Mouse (Mus musculus): ENCODE measurements at regions not wholly inside any gene's neighbourhood (a gene's known extent, or its start where the extent isn't known, plus 50 kb on each side); places are given as distances from the start of the nearest gene placed in this dataset.
"Not testable (repeated sequence)": the region's sequence is repeated elsewhere in the genome, so short reads cannot be mapped to it uniquely, and the experiment has no call there.

GRCm38 (mm10) chr4:51658286-51658685 is 441.8 kb downstream of the Cylc2 start:
- TF ChIP-seq USF1 (IDR thresholded peaks at IDR 0.05; ENCODE audit: low read depth) (no peak), MYOD1 (IDR thresholded peaks at IDR 0.05; ENCODE audit: control insufficient read depth in 1 of 3, insufficient read length in 2 of 3, low read depth in 2 of 3) (no peak), MYOG (IDR thresholded peaks at IDR 0.05; ENCODE audit: control insufficient read depth in 1 of 3, insufficient read depth in 1 of 3, insufficient read length in 2 of 3, low read depth in 2 of 3) (no peak), TCF3 (IDR thresholded peaks at IDR 0.05; ENCODE audit: insufficient read length, low read depth) (no peak), CEBPB (IDR thresholded peaks at IDR 0.05; ENCODE audit: insufficient read depth, poor library complexity, severe bottlenecking) (no peak), REST (IDR thresholded peaks at IDR 0.05; ENCODE audit: insufficient read depth, insufficient read length) (no peak), POLR2A (IDR thresholded peaks at IDR 0.05; ENCODE audit: insufficient read length, low read depth) (no peak), MAX (IDR thresholded peaks at IDR 0.05; ENCODE audit: low read depth) (no peak), POLR2AphosphoS2 (IDR thresholded peaks at IDR 0.05; ENCODE audit: insufficient read length, low read depth) (no peak), SRF (IDR thresholded peaks at IDR 0.05; ENCODE audit: control insufficient read depth, insufficient read length, low read depth) (no peak), TCF12 (IDR thresholded peaks at IDR 0.05; ENCODE audit: insufficient read depth, poor library complexity, severe bottlenecking) (no peak), E2F4 (IDR thresholded peaks at IDR 0.05; ENCODE audit: insufficient read depth) (no peak)
- Histone ChIP-seq H3K27me3 (ENCODE audit: control insufficient read depth, insufficient read depth, insufficient read length) (no peaks in the 10 kb centered on the region), H3K79me2 (ENCODE audit: control insufficient read depth, insufficient read depth) (no peaks in the 10 kb centered on the region), H3K4me3 (no peak overlapping the region), H3ac (ENCODE audit: control insufficient read depth, insufficient read length) (no peak overlapping the region), H3K4me2 (ENCODE audit: low read depth) (no peak overlapping the region), H3K36me3 (ENCODE audit: control insufficient read depth, insufficient read depth) (no peaks in the 10 kb centered on the region)

DNA sequence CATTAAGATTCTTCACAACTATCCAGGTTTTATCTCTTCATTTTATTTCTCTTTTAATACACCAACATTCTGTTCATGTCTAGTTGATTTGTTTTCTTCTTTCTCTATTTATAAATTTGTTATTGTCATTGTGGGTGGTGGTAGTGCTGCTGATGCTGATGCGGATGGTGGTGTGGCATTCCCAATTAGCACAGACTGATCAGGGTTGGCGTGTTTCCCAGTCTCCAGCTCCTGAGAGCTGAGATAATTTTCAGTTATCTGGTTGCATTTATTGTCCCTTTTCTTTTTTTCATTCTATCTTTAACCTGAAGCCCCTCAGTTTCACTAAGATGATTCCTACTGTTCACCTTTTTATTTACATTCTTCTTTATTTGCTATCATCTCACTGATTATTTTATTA is 455.0 kb downstream of the Cylc2 start:
- no peak overlapping the region for H3K4me2 ChIP-seq (ENCODE audit: low read depth)
- no peak for TF ChIP-seq SRF (IDR thresholded peaks at IDR 0.05; ENCODE audit: control insufficient read depth, insufficient read length, low read depth)
- no peak for TF ChIP-seq MAX (IDR thresholded peaks at IDR 0.05; ENCODE audit: low read depth)
- no peak for TF ChIP-seq MYOD1 (IDR thresholded peaks at IDR 0.05; ENCODE audit: control insufficient read depth in 1 of 3, insufficient read length in 2 of 3, low read depth in 2 of 3)
- TF ChIP-seq POLR2A (IDR thresholded peaks at IDR 0.05; ENCODE audit: insufficient read length, low read depth), result no peak
- TF ChIP-seq REST (IDR thresholded peaks at IDR 0.05; ENCODE audit: insufficient read depth, insufficient read length), result no peak
- TF ChIP-seq POLR2AphosphoS2 (IDR thresholded peaks at IDR 0.05; ENCODE audit: insufficient read length, low read depth), result no peak
- no peak for TF ChIP-seq TCF3 (IDR thresholded peaks at IDR 0.05; ENCODE audit: insufficient read length, low read depth)
- no peak for TF ChIP-seq USF1 (IDR thresholded peaks at IDR 0.05; ENCODE audit: low read depth)
- TF ChIP-seq E2F4 (IDR thresholded peaks at IDR 0.05; ENCODE audit: insufficient read depth), result no peak
- TF ChIP-seq CEBPB (IDR thresholded peaks at IDR 0.05; ENCODE audit: insufficient read depth, poor library complexity, severe bottlenecking), result no peak
- TF ChIP-seq TCF12 (IDR thresholded peaks at IDR 0.05; ENCODE audit: insufficient read depth, poor library complexity, severe bottlenecking), result no peak
- no peak for TF ChIP-seq MYOG (IDR thresholded peaks at IDR 0.05; ENCODE audit: control insufficient read depth in 1 of 3, insufficient read depth in 1 of 3, insufficient read length in 2 of 3, low read depth in 2 of 3)
- H3ac ChIP-seq (ENCODE audit: control insufficient read depth, insufficient read length), result no peak overlapping the region
- no peaks in the 10 kb centered on the region for H3K27me3 ChIP-seq (ENCODE audit: control insufficient read depth, insufficient read depth, insufficient read length)
- no peak overlapping the region for H3K4me3 ChIP-seq
- H3K79me2 ChIP-seq (ENCODE audit: control insufficient read depth, insufficient read depth), result no peaks in the 10 kb centered on the region
- no peaks in the 10 kb centered on the region for H3K36me3 ChIP-seq (ENCODE audit: control insufficient read depth, insufficient read depth)

DNA sequence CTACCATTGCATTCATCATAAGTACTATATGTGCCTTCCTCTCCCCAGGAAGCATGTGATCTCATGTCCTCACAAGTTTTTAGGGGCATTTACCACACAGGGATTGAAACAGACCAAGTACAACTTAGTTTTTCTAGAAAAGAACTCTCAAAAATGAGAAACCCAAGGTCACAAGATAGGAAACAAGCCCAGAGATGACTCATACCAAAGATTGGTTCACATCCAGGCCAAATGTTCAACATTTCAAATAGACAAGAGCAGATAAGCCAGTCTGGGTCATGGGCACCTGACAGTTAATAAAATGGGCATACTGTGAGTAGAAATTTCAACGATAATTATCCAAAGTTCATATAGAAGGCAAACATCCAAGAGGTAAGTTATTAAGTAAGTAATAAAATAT is 457.9 kb downstream of the Cylc2 start:
- TF ChIP-seq TCF12 (IDR thresholded peaks at IDR 0.05; ENCODE audit: insufficient read depth, poor library complexity, severe bottlenecking), result no peak
- no peak for TF ChIP-seq SRF (IDR thresholded peaks at IDR 0.05; ENCODE audit: control insufficient read depth, insufficient read length, low read depth)
- no peak for TF ChIP-seq USF1 (IDR thresholded peaks at IDR 0.05; ENCODE audit: low read depth)
- no peak for TF ChIP-seq MYOD1 (IDR thresholded peaks at IDR 0.05; ENCODE audit: control insufficient read depth in 1 of 3, insufficient read length in 2 of 3, low read depth in 2 of 3)
- TF ChIP-seq MAX (IDR thresholded peaks at IDR 0.05; ENCODE audit: low read depth), result no peak
- no peak for TF ChIP-seq CEBPB (IDR thresholded peaks at IDR 0.05; ENCODE audit: insufficient read depth, poor library complexity, severe bottlenecking)
- no peak for TF ChIP-seq POLR2A (IDR thresholded peaks at IDR 0.05; ENCODE audit: insufficient read length, low read depth)
- TF ChIP-seq MYOG (IDR thresholded peaks at IDR 0.05; ENCODE audit: control insufficient read depth in 1 of 3, insufficient read depth in 1 of 3, insufficient read length in 2 of 3, low read depth in 2 of 3), result no peak
- TF ChIP-seq REST (IDR thresholded peaks at IDR 0.05; ENCODE audit: insufficient read depth, insufficient read length), result no peak
- no peak for TF ChIP-seq TCF3 (IDR thresholded peaks at IDR 0.05; ENCODE audit: insufficient read length, low read depth)
- TF ChIP-seq E2F4 (IDR thresholded peaks at IDR 0.05; ENCODE audit: insufficient read depth), result no peak
- TF ChIP-seq POLR2AphosphoS2 (IDR thresholded peaks at IDR 0.05; ENCODE audit: insufficient read length, low read depth), result no peak
- no peaks in the 10 kb centered on the region for H3K79me2 ChIP-seq (ENCODE audit: control insufficient read depth, insufficient read depth)
- H3K4me2 ChIP-seq (ENCODE audit: low read depth), result no peak overlapping the region
- H3K27me3 ChIP-seq (ENCODE audit: control insufficient read depth, insufficient read depth, insufficient read length), result no peaks in the 10 kb centered on the region
- no peak overlapping the region for H3K4me3 ChIP-seq
- no peak overlapping the region for H3ac ChIP-seq (ENCODE audit: control insufficient read depth, insufficient read length)
- H3K36me3 ChIP-seq (ENCODE audit: control insufficient read depth, insufficient read depth), result no peaks in the 10 kb centered on the region

DNA sequence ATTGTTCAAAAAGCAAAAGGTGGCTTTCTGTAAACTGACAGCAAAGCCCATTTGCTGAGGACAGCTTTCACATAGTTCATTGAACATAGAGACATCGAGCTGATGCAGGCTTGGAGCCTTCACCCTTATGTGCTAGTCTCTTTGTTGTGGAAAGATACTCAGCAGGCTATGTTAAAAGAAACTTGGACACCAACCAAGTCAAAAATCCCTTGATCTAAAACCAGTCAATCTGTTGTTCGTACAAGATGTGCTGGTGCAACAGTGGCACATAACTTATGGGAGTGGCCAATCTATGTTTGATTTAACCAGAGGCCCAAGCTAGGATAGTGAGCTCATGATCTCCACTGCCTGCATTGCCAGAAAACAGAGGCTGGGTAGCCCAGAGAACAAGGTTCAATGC is 462.6 kb downstream of the Cylc2 start:
- no peaks in the 10 kb centered on the region for H3K27me3 ChIP-seq (ENCODE audit: control insufficient read depth, insufficient read depth, insufficient read length)
- no peak overlapping the region for H3ac ChIP-seq (ENCODE audit: control insufficient read depth, insufficient read length)

GRCm38 (mm10) chr4:51683345-51683744 is 466.9 kb downstream of the Cylc2 start:
- not testable (repeated sequence) for H3K36me3 ChIP-seq (ENCODE audit: control insufficient read depth, insufficient read depth); H3K4me3 ChIP-seq; H3K4me2 ChIP-seq (ENCODE audit: low read depth); H3ac ChIP-seq (ENCODE audit: control insufficient read depth, insufficient read length); H3K27me3 ChIP-seq (ENCODE audit: control insufficient read depth, insufficient read depth, insufficient read length); H3K79me2 ChIP-seq (ENCODE audit: control insufficient read depth, insufficient read depth)

More for the DNA sequence above, 462.6 kb downstream of the Cylc2 start:
- Histone ChIP-seq H3K4me3 (no peak overlapping the region), H3K4me2 (ENCODE audit: low read depth) (no peak overlapping the region), H3K36me3 (ENCODE audit: control insufficient read depth, insufficient read depth) (no peaks in the 10 kb centered on the region), H3K79me2 (ENCODE audit: control insufficient read depth, insufficient read depth) (no peaks in the 10 kb centered on the region)
- TF ChIP-seq TCF3 (IDR thresholded peaks at IDR 0.05; ENCODE audit: insufficient read length, low read depth) (no peak), TCF12 (IDR thresholded peaks at IDR 0.05; ENCODE audit: insufficient read depth, poor library complexity, severe bottlenecking) (no peak), POLR2A (IDR thresholded peaks at IDR 0.05; ENCODE audit: insufficient read length, low read depth) (no peak), MAX (IDR thresholded peaks at IDR 0.05; ENCODE audit: low read depth) (no peak), MYOG (IDR thresholded peaks at IDR 0.05; ENCODE audit: control insufficient read depth in 1 of 3, insufficient read depth in 1 of 3, insufficient read length in 2 of 3, low read depth in 2 of 3) (no peak), REST (IDR thresholded peaks at IDR 0.05; ENCODE audit: insufficient read depth, insufficient read length) (no peak), POLR2AphosphoS2 (IDR thresholded peaks at IDR 0.05; ENCODE audit: insufficient read length, low read depth) (no peak), CEBPB (IDR thresholded peaks at IDR 0.05; ENCODE audit: insufficient read depth, poor library complexity, severe bottlenecking) (no peak), SRF (IDR thresholded peaks at IDR 0.05; ENCODE audit: control insufficient read depth, insufficient read length, low read depth) (no peak), USF1 (IDR thresholded peaks at IDR 0.05; ENCODE audit: low read depth) (no peak), MYOD1 (IDR thresholded peaks at IDR 0.05; ENCODE audit: control insufficient read depth in 1 of 3, insufficient read length in 2 of 3, low read depth in 2 of 3) (no peak), E2F4 (IDR thresholded peaks at IDR 0.05; ENCODE audit: insufficient read depth) (no peak)

All from myocyte (in vitro differentiated cells).